Mouse (Mus musculus): ENCODE results near the gene Tbx6.

- TF ChIP-seq CTCF (conservative IDR thresholded peaks at IDR 0.05; ENCODE audit: low read length) (no peak), POU5F1 (IDR thresholded peaks at IDR 0.05; ENCODE audit: borderline replicate concordance, low read length) (no peak)
These were observed 4.9 kb downstream of the Tbx6 start for GRCm38 (mm10) chr7:126786142-126786541.

All from E14TG2a.4 (cell line).